16 mouse cellular contexts compared by ENCODE assay signal in the genomic region with DNA sequence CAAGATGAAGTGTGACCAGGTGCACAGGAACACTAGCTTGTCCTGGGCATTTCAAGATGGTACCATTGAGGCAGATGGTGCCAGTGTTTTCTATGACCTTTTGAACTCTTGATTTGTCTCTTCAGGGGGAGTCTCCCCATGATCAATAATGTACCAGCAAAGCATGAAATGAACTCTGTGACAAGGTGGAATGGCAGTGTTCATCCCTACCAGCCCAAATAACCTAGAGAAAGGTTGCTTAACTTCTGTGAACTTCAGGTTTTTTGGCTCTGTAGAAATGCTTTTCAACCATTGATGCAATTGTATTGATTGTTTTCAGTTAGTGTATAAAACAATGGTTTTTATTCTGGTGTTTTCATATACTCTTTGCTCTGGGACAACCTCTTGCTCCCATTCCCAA.
"Had no signal": no experiment of that assay in that cellular context is flagged by ENCODE, and none has a peak within 500 bp of the region (broad histone marks: within the 10 kb centered on the region; RNA-seq: fewer than 3 reads in every experiment).

No protein-coding gene starts in this region.

- H3K36me3 ChIP-seq: neural tube, embryonic 13.5 days; neural tube, embryonic 15.5 days; stomach, embryonic 15.5 days had no signal

- H3K9me3 ChIP-seq: neural tube, embryonic 13.5 days; neural tube, embryonic 15.5 days; stomach, embryonic 15.5 days had no signal

- H3K4me2 ChIP-seq: neural tube, embryonic 13.5 days; neural tube, embryonic 15.5 days; stomach, embryonic 15.5 days had no signal

- H3K9ac ChIP-seq: neural tube, embryonic 13.5 days; neural tube, embryonic 15.5 days; stomach, embryonic 15.5 days had no signal

- DNase-seq: retina, postnatal 1 day; right cerebral cortex, adult 18-20 months; right cerebral cortex, postnatal 14 days; right cerebral cortex, postnatal 25 days; right cerebral cortex, postnatal 4 days; spleen, adult 18-20 months; thymus, adult 18-20 months; thymus, adult 2 months; thymus, postnatal 14 days; thymus, postnatal 25 days; thymus, postnatal 36 days; thymus, postnatal 4 days had no signal

- H3K4me1 ChIP-seq: neural tube, embryonic 13.5 days; neural tube, embryonic 15.5 days; stomach, embryonic 15.5 days had no signal

- H3K4me3 ChIP-seq: neural tube, embryonic 13.5 days; neural tube, embryonic 15.5 days; stomach, embryonic 15.5 days had no signal

- H3K27me3 ChIP-seq: neural tube, embryonic 13.5 days; neural tube, embryonic 15.5 days; stomach, embryonic 15.5 days had no signal

- H3K27ac ChIP-seq: neural tube, embryonic 13.5 days; neural tube, embryonic 15.5 days; stomach, embryonic 15.5 days; stomach, postnatal 0 days had no signal
